Mouse (Mus musculus): ENCODE data around the gene Rnf145. TPM values are rescaled to one million over a fixed set of nuclear protein-coding genes. Genes with fewer than 3 reads are reported as not detected.

The Rnf145 gene
- 113 and 154 TPM in 2 replicates for polyA plus RNA-seq (2012; rRNA removed)

DNA sequence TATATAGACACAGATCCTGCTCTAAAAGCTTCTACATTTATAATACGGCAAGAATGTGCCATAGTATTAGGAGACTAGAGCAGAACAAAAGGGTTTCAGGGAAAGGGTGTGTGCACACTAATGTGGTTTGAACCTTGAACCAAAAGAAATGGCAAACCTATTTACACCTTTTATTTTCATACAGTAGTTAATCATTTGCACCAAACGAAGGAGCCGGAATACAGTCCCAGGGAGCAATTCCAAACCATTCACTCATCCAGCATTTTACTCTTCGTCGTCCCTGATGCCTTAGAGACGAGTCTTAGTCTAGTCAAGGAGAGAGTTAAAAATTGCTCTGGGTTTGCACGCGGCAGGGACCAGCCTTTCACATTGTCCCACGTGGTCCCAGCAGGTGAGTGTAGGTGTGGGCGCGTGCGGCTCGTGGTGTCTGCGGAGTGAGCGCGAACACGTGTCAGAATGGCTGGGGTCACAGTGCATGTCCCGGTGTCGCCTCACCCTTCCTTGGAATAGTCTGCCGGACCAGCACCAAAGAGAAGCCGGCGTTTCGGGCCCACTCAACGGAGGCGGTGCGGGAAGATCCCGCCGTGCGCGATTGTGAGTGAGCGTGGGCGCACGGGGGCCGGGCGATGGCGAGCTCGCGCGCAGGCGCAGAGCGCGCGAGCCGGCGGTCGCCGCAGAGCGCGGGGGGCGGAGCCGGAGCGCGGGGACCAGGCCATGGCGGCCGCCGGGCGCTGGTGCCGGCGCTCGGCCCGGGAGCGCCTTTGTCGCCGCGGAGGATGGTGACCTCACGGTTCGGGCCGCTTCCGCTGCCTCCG, at the start of gene Rnf145:
Gene Rnf145 (plus strand): TSS at position 684 of the 815 bp plus-strand sequence.

DNA sequence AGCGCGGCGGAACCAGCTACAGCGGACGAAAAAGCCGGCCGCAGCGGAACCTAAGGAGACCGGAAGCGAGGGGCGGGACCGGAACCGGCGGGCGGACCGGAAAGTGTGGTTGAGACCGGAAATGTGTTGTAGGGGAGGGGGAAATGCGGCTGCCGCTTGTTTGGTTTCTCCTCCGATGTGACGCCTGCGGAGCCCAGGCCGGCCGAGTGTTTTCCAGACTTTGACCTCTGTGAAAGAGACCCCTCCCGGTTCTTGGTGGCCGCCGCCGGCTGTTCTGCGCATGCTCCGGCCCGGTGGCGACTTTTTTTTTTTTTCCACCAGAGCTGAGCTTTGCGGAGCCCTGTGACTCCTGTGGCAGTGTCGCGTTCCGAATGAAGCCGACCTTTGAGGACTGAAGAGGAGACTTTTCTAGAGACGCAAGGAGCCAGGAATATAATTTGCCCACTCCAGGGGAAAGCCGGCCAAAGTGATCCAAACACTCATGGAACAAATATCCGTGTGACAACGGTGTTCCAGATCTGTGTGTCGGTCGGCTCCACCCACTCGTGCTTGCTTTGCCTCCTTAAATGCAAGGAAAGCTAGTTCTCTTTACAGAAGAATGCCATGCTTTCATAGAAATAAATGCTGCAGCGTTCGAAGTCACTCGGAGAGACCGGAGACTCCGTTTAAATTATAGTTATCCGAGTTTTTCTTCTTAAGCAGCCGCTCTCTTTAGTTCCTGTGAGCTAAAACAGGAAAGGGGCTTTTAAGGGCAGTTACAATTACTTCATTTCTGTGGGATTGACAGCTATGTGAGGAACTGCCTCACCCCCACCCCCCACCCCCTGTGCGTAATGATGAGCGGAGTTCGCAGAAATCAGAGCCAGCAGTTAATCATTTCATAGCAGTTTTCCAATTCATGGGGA, 48.1 kb upstream of the Rnf145 start, which contains the start of gene Ublcp1:
Gene Ublcp1 (minus strand): TSS at position 67 of the 905 bp plus-strand sequence.

Other genes with a start within 250 kb of the Rnf145 start
- not detected in 2 replicates for gene Il12b, start 118.9 kb upstream of the Rnf145 start, polyA plus RNA-seq (2012; rRNA removed)
- 50.5 and 74.7 TPM in 2 replicates for gene Ublcp1, start 48.5 kb upstream of the Rnf145 start, polyA plus RNA-seq (2012; rRNA removed)
- 29.8 and 33.3 TPM in 2 replicates for gene Ebf1, start 98.4 kb downstream of the Rnf145 start, polyA plus RNA-seq (2012; rRNA removed)

Data from central nervous system, embryonic 11.5 days (tissue).